Mouse (Mus musculus) layer of hippocampus, adult 2 months (tissue): ENCODE measurements around the gene Slc1a6. TPM values are rescaled to one million over a fixed set of nuclear protein-coding genes. Genes with fewer than 3 reads are reported as not detected.

ENCODE experiments used
- DNase-seq, 2 experiments: peaks; one replicate each; pipeline ENCODE4 v3.0.0; 2022; ENCODE audit warnings: low spot score in 2 of 2
- H3K27ac ChIP-seq: fragments of 200-600 bp; 2 replicates; pipeline ENCODE4 v1.8.1; 2022
- H3K4me3 ChIP-seq: fragments of 200-600 bp; 2 replicates; pipeline ENCODE4 v1.8.1; 2022; ENCODE audit warnings: mild to moderate bottlenecking
- CTCF ChIP-seq: fragments of 200-600 bp; conservative IDR thresholded peaks from 2 replicates; pipeline ENCODE4 v1.8.1; 2022; ENCODE audit warnings: antibody characterized with exemption, mild to moderate bottlenecking, moderate library complexity
- long read RNA-seq, 2 experiments: library from polyadenylated mRNA; stranded (forward); transcript quantifications; one replicate each; pipeline ENCODE4 v2.0.0; 2021; ENCODE audit warnings: borderline mapping rate in 2 of 2
- total RNA-seq, 2 experiments: library from RNA; stranded (reverse); gene quantifications; 2 replicates each; pipeline ENCODE4 v1.2.3; 2021

Slc1a6 gene
- 10 to 100 TPM; 11.0 to 11.5 TPM for total RNA-seq
- long read RNA-seq, experiment 1, partial matches to known transcripts: 1 of 3 reads
- long read RNA-seq, experiment 1, other reads (novel, unspliced or antisense): 0 of 3 reads
- long read RNA-seq, experiment 2, partial matches to known transcripts: 0 of 3 reads
- long read RNA-seq, experiment 2, other reads (novel, unspliced or antisense): 1 of 3 reads

DNA sequence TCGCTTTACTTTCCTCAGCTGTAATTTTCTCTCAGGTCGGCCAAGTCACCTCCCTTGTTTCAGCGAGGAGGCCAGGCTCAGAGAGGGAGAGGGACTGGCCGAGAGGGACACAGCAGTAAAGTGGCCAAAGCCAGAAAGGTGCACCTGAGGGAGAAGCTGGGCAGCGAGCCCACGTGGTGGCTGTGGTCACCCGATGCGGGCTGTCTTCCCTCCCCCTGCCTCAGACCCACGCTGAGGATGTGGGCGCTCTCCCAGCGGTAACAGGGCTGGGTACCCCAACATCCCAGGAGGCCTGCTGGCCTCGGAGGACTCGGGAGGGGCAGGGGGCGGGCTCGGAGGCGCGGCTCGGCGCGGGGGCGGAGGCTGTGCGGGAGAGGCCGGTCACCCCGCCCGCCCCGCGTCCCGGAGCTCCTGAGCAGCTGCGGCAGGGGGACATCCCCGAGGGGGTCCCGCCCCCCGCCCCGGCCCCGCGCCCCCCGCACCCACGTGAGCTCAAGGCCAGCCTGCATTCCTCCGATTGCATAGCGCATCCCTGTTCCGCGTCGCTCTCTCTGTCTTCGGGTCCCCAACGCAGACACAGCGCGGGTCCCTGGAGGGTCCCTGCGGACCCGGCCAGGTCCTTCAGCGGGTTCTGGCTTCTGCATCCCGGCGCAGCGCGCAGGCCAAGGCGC, at the start of gene Slc1a6:
Gene Slc1a6 (plus strand): TSS at position 516 of the 671 bp plus-strand sequence.
- Histone ChIP-seq H3K4me3 (peak within 1 kb of the TSS; percentile 71), H3K27ac (peak within 1 kb of the TSS; percentile 91)
- DNase-seq: peak in 1 of 2 experiments; percentile 56
- no peak for TF ChIP-seq CTCF

DNA sequence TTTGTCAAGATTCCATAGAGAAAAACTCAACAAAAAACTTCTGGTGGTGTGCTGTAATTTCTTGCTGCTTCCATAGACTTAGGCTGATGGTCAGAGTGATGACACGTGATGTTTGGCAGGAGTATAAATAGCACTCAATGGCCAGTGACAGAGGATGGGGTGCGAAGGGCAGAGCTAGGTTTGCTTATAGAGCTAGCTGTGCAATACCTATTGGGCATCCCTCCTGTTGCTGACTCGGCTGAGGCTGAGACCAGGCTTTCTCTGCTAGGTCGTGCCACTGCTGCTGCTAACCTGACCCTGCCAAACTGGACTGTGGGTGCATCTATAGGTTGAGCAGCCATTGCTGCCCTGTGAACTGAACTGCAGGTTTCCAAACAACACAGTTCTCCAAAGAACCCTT, 40.5 kb upstream of the Slc1a6 start:
- Histone ChIP-seq H3K27ac (no peak overlapping the region), H3K4me3 (no peak overlapping the region)
- DNase-seq: no peak
- TF ChIP-seq CTCF: no peak

DNA sequence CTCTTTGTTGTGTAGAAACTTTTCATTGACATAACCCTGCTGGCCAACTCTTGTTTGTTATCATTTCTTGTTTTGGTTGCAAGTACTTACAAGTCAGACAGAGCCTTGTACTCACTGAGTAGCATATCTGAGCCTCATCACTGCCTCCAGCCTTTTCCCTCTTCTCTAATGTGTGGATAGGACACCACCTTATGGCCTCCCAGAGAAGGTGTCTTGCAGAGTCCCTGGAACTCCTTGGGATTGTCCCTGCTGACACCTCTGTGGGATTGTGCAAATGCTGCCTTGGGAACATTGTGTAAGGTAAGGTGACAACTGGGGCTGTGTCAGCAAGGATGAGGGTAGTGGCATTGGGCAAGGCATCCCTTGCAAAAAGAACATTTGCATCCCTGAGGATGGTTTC, 36.6 kb upstream of the Slc1a6 start:
- H3K4me3 ChIP-seq: no peak overlapping the region
- TF ChIP-seq CTCF: peak; percentile 29
- no peak overlapping the region for H3K27ac ChIP-seq
- no peak for DNase-seq

DNA sequence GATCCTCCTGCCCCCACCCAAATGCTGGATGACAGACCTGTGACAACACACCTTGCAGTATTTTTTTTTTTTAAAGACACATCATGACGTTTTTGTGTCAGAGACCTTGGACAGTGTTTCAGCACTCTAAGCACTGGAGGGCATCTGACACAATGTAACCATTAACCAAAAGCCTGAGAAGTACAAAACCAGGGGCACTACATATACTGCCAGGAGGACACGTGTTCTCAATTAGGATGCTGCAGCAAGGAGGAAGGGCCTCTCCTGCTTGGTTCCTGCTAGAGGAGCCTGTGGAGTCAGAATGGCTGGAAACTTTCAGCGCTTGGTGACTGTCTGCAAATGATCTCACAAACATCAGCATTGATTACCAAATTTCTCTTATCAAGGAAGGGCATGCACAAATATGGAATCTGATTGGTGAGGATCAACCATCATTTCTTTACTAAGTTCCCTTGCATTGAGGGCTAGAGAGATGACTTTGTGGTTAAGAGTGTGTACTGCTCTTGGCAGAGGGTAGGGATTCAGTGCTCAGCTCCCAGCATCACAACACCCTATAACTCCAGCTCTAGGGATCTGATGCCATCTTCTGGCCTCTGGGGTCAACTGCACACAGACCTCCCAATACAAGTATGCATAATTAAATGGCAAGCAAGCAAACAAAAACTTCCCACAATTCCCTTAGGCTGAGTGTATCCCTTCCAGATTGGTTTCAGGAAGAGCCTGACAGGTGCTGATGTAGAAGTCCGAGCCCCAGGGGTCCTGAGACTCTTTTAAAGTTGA, 34.7 kb upstream of the Slc1a6 start:
- no peak for DNase-seq
- Histone ChIP-seq H3K4me3 (no peak overlapping the region), H3K27ac (no peak overlapping the region)
- peak; percentile 45 for TF ChIP-seq CTCF

DNA sequence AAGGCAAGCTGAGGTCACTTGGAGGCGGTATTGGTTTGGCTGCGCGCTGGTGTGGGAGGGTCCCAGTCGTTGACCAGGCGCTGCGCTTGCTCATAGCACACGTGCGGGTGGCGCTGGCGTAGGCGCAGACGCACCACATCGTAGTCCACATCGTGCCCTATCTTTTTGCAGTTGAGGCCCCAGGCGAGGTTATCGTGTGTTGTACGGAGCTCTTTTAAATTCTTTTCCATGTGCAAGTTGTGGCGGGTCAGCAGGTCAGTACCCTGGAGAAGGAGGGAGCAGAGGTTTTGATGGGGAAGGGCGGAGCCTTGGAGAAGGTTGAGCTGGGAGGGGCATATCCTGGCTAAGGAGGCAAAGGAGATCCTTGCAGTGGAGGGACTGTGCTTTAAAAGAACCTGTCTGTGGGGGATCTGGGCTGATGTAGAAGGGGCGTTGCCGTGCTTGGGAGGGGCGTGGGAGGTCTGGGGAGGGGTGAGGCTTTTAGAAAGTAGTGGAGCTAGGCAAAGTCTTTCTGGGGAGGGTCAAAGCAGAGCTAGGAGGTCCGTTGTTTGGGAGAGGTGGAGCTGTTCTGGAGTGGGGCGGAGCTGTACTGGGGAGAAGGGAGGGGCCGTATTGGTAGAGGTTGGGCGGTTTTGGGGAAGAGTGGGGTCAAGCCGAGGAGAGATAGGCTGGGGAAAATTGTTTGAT, 33.1 kb upstream of the Slc1a6 start:
- peak; percentile 3 to 23 for DNase-seq
- peak overlapping the region; percentile 42 for H3K4me3 ChIP-seq
- H3K27ac ChIP-seq: peak overlapping the region; percentile 51; the same call in 1 of the 2 replicates
- TF ChIP-seq CTCF: no peak

DNA sequence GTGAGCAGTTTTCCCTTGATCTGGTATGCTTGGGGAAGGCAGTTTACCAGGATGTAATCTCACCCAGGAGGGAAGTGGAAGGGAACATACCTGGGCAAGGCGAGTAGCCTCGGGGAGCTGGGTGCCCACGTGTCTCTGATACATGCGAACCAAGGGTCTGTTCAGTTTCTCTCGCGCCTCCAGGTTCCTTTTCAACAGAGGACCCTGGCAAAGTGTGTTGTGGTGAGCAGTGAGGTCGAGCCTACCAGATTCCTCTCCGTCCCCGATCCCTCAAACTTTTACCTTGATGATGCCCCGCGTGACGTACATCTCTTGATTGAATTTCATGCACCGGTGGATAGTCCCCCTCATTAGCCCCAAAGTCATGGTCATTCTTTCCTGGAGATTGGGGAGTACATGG, 32.1 kb upstream of the Slc1a6 start:
- Histone ChIP-seq H3K4me3 (no peak overlapping the region), H3K27ac (no peak overlapping the region)
- TF ChIP-seq CTCF: no peak

DNA sequence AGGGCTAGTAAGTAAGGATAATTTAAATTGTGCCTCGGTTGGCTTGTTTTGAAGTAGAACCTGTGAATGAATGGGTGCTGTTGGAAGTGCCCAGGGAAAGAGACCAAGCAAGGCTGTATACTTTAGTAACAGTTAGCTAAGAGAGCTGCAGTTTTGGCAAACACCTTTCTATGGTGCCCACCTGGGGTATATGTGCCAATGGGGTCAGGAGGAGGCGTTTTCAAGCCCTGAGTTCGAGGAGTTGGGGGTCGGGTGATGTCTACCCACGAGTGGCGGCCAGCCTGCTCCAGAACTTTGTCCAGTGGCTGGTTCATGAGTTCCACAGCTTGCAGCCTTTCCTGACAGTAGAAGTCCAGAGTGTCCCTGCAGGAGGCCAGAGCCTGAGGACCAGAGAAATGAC, 31.4 kb upstream of the Slc1a6 start:
- TF ChIP-seq CTCF: no peak
- Histone ChIP-seq H3K4me3 (no peak overlapping the region), H3K27ac (no peak overlapping the region)
- no peak for DNase-seq

More for the DNA sequence above, 32.1 kb upstream of the Slc1a6 start:
- no peak for DNase-seq

DNA sequence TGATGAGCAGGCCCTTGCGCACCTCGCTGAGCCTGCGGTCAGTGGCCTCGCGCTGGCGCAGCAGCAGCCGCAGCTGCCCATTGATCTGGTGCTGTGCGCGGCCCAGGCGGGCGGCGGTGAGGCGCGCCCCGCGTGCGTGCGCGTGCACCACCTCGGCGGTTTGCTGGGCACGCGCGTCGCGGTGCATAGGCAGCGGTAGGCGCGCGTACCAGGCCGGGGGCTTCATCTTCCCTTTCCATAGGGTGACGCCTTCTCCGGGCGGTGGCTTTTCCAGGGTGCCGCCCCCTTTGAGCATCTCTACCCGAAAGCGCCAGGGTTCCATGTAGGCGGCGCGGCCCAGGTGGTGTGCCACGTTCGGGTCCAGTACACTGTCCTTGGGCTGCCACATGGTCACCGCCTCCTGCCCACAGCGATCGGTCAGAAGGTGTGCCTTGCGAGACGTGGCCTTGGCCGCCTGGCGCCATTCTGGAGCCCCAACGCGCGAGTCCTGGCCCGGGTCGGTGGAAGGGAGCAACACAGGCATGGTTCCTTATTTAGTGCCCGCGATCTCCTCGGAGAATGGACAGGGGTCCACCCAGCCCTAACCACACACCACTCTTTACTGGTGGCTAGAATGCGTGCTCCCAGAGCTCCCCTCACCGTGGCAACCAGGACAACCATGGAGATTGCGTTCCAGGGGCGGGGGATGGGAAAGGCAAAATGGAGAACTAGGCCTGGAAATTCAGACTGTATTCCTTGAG, 27.7 kb upstream of the Slc1a6 start, which contains the start of gene Ccdc105:
Gene Ccdc105 (minus strand): TSS at position 614 of the 740 bp plus-strand sequence.
- peak; percentile 77 to 81 for DNase-seq
- Histone ChIP-seq H3K4me3 (peak within 1 kb of the TSS; percentile 67), H3K27ac (peak within 1 kb of the TSS; percentile 94)
- no peak for TF ChIP-seq CTCF

DNA sequence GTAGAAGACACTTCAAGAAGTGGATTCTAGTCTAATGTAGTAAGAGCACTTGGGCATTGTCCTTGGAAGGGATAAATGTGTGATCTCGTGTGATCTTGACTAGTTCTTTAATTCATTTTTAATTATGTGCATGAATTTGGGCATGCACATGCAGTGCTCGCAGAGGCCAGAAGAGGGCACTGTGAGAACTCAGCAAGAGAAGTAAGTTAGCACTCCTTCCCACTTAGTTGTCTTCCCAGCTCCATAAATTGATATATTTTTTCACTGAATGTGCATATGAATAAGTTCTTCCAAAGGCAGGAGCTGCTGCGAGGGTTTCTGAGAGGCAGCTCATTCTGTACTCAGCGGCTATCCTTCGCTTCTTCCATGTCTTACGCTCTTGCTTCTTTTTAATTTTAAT, 24.3 kb upstream of the Slc1a6 start:
- Histone ChIP-seq H3K4me3 (no peak overlapping the region), H3K27ac (no peak overlapping the region; the same call in 1 of the 2 replicates)
- TF ChIP-seq CTCF: peak; percentile 99
- DNase-seq: peak; percentile 74 to 88

DNA sequence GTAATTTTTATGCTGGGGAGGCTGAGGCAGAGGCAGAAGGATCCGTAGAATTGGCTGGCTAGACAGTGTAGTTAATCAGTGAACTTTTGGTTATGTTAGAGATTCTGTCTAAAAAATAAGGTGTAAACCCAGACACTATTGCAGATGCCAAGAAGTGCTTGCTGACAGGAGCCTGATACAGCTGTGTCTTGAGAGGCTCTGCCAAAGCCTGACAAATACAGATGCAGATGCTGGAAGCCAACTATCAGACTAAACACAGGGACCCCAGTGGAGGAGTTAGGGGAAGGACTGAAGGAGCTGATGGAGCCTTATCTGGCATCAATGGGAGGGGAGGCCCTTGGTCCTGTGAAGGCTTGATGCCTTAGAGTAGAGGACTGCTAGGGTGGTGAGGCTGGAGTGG, 14.7 kb upstream of the Slc1a6 start:
- TF ChIP-seq CTCF: no peak

DNA sequence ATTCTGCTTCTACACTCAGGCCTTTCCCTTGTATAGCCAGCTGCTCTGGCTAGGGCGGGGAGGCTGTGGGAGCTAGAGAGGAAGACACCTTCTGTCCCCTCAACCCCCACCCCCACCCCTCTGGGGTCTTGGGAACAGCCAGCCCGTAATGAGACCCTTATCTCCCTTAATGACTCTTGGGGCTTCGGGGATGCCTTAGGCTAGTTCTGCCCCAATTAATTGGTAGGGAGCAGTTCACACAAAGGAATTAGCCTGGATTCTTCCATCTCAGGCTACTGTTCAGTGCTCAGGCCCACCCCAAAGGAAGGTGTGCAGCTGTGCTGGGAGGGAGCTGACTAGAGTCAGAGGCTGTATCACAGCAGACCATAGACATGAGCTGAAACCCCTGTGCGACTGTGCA, 4.5 kb upstream of the Slc1a6 start:
- H3K27ac ChIP-seq: no peak overlapping the region
- H3K4me3 ChIP-seq: no peak overlapping the region
- TF ChIP-seq CTCF: no peak
- DNase-seq: no peak

More for the DNA sequence above, 14.7 kb upstream of the Slc1a6 start:
- Histone ChIP-seq H3K27ac (no peak overlapping the region), H3K4me3 (no peak overlapping the region)
- DNase-seq: no peak

DNA sequence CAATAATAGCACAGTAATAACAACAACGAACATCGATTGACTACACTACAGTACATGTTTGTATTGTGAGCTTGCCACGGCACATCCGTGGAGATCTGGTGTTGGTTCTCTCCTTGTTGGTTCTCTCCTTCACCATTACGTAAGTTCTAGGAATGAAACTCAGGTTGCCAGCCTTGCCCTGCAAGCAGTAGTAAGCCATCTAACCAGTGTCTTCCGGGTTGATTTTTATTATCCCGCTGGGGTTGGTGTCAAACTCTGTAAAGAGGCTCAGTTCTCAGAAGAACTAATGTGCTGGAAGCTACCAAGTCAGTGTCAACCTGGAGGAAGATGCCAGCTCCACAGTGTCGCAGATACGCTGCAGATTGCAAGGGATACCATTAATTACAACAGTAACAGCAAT, 769 bp upstream of the Slc1a6 start:
- TF ChIP-seq CTCF: no peak
- Histone ChIP-seq H3K27ac (peak overlapping the region; percentile 91), H3K4me3 (peak overlapping the region; percentile 71)
- DNase-seq: no peak
